Mouse (Mus musculus) frontal cortex, postnatal 25 days (tissue): ENCODE measurements at regions not wholly inside any gene's neighbourhood (a gene's known extent, or its start where the extent isn't known, plus 50 kb on each side); places are given as distances from the start of the nearest gene placed in this dataset.

Experiments
- DNase-seq, 2 experiments: peaks; one replicate each; pipeline ENCODE4 v3.0.0; 2022; ENCODE audit warnings: low spot score in 2 of 2

GRCm38 (mm10) chr2:95142151-95142550, 704.2 kb upstream of the Api5 start:
- no peak for DNase-seq

- DNase-seq, result no peak
Observed at GRCm38 (mm10) chr2:95140116-95140515, 702.2 kb upstream of the Api5 start.

- DNase-seq, result peak in 1 of 2 experiments; percentile 4
Observed at GRCm38 (mm10) chr2:95136636-95137035, 698.7 kb upstream of the Api5 start.

- no peak for DNase-seq
Observed at GRCm38 (mm10) chr2:95131181-95131580, 693.2 kb upstream of the Api5 start.

- no peak for DNase-seq
Observed at GRCm38 (mm10) chr2:95128721-95129120, 690.8 kb upstream of the Api5 start.

- no peak for DNase-seq
Observed at GRCm38 (mm10) chr2:95119544-95119943, 681.6 kb upstream of the Api5 start.

GRCm38 (mm10) chr2:95097055-95097454, 659.1 kb upstream of the Api5 start:
- no peak for DNase-seq

GRCm38 (mm10) chr2:95054636-95055035, 616.7 kb upstream of the Api5 start:
- no peak for DNase-seq

GRCm38 (mm10) chr2:95053866-95054265, 615.9 kb upstream of the Api5 start:
- DNase-seq, result no peak
